Mouse (Mus musculus) CD8-positive naive resting alpha-beta T cell, adult 2 months (primary cell): Measurements from ENCODE around the gene Hsd17b12.

Experiments used
- DNase-seq, 2 experiments: peaks; one replicate each; pipeline ENCODE4 v3.0.0; 2022; ENCODE audit warnings: low read depth in 2 of 2, low spot score in 2 of 2

Gene Hsd17b12

DNA sequence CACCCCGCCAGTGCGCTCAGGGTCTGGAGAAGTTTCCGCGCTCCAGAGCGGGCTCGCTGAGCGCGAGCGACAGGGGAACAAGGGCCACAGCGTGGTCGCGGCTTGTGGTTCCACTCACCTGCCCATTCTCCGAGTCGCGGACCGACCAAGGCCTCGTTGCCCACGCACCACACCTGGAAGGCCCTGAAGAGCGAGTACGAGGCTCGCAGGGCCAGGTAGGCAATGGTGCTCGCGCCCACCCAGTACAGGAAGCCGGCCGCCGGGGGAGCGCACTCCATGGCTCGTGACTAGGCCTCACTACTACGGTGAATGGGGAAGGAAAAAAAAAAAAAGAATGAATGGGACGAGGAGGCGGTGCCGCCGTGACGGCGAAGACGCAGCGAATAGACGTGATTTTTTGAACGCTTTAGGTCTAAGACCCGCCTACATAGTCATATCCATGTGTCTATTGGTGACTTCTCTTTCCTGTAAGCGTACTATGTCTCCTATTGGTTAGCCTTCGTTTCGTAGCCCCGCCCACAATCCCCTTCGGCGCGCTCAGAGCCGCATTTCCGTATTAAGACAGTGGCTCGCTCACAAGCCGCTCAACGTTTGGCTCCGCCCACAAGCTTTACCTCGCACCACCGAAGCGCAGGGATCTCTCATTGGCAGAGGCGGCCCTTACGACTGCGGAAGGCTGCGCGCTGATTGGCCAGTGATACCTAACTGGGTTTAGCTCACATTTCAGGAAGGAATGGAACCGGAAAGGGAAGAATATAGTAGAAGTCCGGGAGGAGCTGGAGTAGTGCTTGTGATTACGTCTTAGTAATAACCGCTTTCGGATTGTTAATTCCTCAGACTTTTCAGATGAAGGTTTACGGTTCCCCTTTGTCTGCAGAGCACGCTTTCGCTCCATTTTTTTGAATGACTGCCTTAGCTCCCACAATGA, at the start of gene Hsd17b12:
Gene Hsd17b12, minus strand, starts transcription at position 373 of the 928 bp plus-strand sequence.
- peak; percentile 96 to 97 for DNase-seq

DNA sequence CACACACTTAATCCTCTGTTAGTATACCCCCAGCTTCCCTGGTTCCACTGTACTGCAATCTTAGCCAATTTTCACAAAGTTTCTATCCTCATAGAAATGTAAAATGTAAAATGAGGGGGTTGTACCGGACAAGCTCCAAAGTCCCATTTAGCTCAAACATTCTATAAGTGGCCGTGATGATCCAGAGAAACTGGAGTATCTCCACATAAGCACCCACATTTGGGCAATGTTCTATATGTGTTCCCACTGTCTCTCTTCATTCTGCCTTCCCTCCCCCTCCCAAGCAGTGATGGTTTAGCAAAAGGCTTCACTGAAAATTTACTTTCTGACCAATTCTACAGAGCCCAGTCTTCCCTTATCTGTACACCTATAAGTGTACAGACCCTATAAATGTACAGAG, 27.1 kb upstream of the Hsd17b12 start:
- DNase-seq, result no peak

DNA sequence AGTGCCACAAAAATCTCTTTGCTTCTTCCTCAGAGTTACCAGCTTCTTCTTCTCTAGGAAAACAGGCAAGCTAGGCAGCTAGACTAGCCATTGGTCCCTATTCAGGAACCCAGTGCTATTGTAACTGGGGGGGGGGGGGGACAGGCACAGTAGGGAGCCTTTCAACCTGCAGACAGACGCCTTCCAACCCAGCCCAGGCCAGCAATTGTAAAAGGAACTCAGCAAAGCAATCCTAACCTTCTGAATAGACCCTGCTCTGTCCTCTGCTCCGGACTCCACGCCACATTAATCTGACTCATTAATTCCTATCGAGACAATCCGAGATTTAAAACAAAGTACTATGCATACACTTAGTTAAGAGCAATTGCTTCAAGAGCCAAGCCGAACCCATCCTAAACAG, 26.4 kb upstream of the Hsd17b12 start:
- no peak for DNase-seq

DNA sequence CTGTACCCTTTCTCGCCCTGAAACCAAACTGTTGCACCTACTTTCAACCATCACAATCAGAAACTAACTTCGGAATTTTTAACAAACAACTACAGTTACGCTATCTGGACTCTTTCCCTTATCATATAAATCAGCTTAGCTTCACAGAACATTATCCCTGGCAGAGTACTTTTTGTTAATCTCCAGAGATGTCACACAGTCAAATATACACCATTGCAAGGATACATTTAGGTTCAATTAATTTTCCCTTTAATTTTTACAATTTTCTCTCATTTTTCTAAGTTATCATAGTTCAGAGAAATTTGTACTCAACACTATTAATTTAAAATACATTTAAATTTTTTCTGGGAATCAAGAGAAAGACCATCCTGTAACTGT, 21.3 kb upstream of the Hsd17b12 start:
- DNase-seq, result no peak

DNA sequence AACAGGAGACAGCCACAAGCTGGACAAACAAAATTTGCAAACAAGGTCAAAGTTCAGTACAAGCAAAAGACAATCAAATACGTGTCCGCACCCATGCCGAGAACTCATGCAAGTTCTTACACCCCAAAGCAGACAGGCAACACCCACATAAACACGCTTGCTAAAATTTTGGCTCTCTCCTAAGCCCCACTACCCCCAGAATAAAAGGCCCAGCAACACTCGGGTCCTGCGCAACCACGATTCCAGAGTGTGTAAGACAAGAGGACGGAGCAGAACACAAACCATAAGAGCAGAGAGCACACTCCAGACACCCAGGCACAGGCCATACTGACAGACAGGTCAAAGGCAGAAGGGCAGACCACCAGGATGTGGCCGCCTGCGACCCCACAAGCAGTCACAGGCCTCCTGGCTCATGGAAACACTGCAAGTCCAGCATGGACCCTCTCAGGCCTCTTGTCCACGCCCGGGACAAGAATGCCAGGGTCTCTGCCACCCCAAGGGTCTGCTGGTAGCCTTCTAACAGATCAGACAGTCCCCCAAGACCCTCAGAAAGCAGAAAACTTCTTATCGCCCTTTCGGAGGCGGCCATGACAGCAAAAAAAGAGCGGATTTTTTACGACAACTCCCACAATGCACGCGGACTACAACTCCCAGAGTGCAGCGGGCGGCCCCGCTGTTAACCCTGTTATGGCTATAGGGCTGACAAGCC, 20.7 kb upstream of the Hsd17b12 start:
- peak; percentile 70 to 85 for DNase-seq

DNA sequence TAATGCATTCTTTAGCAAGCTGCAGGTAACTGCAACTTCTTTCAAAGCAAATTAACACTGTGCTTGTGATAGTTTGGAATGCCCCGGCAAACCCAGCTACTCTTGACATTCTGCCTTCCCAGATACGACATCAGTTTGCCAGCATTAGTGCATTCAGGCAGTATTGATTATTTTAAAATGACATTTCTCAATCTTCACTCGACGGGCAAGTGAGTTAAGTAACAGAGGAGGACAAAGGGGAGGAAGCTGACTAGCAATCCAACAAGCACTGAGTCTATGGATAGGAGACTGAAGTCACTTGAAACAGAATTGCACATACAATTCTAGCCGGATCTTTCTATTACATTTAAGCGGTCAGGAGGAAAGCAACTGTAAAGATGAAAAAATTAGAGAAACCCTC, 19.5 kb upstream of the Hsd17b12 start:
- DNase-seq, result no peak

DNA sequence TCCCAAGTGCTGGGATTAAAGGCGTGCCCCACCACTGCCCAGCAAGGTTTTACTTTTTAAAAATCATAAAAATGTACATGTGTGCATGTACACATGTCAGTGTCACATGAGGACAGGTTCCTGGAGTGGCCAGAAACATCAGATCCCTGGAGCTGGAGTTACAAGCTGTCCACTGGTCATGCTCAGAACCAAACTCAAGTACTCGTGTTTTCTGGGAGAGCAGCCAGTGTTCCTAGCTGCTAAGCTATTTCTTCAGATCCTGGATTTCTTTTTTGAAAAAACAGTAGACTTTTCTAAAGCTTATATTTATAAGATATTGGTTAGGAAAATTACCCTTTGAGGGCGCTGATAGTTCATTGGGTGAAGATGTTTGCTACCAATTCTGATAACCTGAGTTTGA, 18.6 kb upstream of the Hsd17b12 start:
- DNase-seq, result no peak

DNA sequence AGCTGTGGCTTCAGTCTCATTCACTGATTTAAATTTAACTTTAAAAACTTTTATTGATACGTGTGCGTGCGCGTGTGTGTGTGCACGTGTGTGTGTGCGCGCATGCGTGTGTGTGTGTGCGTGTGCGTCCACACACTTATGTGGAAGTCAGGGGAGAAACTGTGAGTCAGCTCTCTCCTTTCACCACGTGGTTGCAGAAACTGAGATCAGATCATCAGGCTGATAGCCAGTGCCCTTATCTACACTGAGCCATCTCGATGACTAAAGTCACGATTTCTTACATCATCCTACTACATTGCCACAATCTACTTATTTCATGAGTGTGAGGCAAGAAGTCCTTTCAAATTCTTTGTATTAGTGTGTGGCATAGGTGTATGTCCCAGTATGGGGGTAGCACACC, 15.8 kb upstream of the Hsd17b12 start:
- no peak for DNase-seq

DNA sequence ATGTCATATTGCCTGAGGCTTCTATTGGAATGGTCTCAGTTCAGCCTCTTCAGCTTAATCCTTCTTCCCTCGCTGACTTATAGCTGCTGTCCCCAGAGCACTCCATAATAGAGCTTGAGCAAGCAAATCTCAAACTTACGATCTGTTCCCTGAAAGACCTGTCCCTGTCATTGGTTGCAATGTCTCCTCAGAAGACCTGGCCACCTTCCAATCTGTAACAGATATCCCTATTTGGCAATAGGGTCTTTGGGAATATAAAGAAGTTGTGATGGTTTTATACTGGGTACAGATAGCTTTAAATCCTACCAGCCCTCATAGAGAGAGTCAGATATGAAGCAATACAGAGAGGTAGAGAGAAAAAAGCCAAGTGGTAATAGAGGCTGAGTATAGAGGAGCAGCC, 5.4 kb upstream of the Hsd17b12 start:
- no peak for DNase-seq

DNA sequence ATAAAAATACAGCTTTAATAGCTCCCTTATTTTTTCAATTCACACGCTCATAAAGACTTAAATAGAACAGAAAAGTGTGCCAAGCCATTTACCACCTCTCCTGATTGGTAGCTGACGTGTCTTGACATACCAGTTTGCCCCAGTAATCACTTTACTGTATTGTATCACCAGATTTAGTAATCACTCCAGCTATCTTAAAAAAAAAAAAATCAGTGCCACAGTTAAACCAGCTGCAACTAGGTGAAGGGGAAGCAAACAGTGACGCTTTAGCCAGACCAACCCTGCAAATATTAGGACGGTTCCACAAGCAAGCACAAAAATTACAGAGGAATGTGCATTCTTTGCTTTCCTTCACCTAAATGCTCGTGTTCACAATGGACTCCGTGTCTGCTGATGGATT, 4.4 kb upstream of the Hsd17b12 start:
- DNase-seq, result no peak

DNA sequence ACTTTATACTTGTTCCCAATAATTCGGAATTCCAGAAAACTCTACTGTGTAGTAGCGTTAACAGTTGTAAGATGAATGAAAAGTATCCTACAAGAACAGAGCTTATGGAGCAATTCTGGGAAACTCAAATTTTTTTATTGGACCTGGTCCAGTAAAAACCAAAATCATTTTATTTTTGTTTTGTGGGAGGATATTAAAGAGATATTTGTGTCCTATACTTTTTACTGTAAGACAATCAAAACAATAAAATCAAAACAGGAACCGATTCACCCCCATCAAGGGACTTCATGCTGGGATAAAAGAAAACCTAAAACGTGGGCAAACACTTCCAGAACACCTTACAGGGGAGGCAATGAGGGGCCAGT, 738 bp upstream of the Hsd17b12 start:
- no peak for DNase-seq

DNA sequence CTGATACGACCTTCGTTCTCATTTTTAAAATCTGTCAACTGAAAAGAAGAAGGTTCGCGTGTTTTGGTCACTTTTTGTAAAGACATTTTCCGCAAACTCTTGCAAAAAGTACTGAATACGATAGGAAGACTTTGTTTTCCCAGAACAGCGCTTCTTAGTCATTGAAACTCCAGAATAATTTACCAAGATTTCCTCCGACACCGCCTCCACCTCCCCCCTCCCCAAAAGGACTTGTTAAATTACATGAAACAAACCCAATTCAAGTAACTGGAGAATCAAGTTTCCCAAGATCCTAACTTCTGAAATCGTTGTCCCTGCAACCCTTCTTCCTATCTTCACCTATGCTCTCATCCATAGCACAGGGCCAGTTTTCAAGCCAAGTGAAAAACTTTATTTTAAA, 713 bp downstream of the Hsd17b12 start:
- DNase-seq, result no peak

DNA sequence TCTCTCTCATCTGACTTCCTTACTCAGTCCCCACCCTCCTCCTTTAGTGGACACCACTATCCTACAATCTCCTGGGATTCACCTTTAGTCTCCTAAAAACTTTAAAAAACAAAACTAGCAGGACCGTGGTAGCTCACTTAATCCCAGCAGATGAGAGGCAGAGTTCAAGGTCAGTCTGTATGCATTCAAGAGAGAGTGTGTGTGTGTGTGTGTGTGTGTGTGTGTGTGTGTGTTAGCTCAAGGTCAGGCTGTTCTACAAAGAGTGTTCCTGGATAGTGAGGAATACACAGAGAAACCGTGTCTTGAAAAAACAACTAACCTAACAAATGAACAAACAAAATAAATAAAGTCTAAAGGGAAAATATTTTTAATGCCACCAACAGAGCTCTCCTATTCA, 12.6 kb downstream of the Hsd17b12 start:
- no peak for DNase-seq

DNA sequence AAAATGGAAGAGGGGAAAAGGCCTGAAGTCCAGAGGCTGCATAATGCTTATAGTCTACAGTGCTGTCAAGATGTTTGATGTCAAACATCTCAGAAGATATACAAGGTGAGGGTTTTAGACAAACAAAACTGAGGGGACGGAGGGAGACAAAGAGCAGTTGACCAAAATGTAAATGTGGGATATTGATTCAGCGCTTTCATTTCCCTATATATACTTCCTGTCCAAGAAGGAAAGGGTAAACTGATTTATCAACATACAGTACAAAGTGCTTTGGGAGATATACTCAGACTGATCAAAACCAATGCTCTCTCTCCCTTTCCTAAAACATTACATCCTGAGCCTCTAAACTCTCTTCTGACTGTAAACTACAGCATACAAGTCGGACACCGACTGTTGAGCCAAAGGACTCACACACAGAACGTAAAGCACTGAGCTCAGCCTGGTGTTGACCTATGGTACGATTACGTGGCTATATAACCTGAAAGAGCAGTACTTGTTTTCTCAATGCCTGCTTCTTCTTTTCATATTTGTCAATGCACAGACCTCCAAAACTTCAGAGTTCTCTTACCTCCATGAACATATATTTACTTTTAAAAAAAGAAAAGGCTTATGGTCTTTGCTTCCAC, 13.1 kb downstream of the Hsd17b12 start:
- DNase-seq, result no peak

DNA sequence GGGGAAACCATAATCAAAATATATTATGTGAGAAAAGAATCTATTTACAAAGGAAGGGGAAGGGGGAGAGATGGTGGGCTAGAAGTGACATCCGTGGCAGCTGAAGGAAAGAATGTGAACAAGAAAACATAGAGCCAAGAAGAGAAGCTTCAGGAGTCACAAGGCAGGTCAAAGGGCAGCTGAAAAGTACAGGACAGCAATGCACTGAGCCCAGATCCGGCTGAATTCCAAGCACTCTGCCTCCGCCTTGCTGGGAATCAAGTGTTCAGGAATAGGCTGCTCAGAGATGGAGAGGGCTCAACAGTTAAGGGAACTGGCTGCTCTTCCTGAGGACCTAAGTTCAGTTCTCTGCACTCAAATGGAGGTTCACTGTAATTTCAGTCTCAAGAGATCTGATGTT, 16.5 kb downstream of the Hsd17b12 start:
- DNase-seq, result no peak

DNA sequence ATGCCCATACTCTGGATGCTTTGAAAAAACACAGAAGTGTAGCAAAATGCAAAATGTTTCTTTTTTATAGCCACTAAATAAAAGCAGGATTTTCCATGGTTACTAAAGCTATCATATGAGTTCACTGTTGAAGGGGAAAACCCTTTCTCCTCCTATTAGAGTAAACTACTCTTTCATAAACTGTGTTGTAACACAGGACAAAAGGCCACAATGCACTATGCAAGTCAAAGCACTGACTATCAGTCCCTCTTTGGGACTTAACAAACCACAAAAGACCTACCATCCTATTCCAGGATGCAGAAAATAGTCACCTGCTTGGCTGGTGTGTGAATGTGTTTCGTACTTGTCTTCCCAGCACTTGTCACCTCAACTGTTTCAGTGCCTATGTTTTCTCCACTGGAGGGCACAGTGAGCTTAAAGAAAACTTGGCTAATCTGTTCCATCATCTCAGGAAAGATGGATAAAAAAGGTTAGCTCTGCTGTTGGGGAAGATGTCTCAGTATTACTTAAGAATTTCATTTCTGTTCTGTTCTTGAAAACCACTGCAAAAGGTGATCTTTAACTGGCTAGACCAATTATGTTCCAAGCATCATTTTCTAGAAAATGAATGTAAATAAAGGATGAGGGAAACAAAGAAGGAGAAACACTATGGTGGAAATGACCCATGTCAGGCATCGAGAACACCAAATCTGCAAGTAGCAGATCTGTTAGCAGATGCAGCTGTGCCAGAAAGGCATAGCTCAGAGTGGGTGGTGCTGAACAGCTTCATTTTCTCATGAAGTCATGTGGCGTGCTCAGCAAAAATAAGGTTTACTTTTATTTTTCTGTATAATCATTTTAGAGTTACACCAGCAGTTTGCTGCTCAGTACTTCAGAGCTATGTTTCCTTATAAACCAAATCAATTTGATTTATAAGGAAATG, 19.0 kb downstream of the Hsd17b12 start:
- DNase-seq, result no peak

DNA sequence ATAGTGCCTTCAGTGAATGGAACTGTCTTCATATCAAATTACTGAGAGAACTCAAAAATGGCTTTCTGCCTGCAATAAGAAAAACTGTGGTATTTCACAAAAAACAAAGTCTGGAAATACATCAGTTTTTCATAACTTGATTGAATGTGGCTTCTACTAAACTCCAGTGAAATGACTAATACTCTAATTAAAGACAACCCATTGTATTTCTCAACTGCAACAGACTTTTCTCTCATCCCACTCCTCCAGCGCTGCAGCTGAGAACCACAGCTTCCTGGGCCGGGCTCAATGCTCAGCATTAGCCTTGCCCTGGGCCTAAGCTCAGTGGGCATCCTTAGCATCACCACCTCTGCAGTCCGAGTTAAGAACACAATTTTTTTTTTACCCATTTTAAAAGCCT, 20.9 kb downstream of the Hsd17b12 start:
- DNase-seq, result no peak

DNA sequence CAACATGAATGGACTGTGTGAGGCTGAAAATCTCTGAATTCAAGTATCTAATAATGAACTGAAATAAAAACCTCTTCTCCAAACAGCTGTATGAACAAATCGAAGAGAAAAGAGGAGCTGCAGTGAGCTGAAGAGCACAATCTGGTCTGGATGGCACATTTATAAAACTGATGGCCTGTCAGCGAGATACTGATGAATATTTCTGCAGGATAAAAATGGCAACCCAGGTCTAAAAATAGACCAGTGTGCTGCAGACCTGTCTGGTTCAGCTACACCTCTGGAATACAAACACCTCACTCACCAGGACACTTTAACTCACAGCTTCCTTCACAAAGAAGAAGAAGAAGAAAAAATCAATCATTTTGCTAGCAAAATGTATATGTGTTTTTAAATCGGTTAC, 29.3 kb downstream of the Hsd17b12 start:
- DNase-seq, result no peak

DNA sequence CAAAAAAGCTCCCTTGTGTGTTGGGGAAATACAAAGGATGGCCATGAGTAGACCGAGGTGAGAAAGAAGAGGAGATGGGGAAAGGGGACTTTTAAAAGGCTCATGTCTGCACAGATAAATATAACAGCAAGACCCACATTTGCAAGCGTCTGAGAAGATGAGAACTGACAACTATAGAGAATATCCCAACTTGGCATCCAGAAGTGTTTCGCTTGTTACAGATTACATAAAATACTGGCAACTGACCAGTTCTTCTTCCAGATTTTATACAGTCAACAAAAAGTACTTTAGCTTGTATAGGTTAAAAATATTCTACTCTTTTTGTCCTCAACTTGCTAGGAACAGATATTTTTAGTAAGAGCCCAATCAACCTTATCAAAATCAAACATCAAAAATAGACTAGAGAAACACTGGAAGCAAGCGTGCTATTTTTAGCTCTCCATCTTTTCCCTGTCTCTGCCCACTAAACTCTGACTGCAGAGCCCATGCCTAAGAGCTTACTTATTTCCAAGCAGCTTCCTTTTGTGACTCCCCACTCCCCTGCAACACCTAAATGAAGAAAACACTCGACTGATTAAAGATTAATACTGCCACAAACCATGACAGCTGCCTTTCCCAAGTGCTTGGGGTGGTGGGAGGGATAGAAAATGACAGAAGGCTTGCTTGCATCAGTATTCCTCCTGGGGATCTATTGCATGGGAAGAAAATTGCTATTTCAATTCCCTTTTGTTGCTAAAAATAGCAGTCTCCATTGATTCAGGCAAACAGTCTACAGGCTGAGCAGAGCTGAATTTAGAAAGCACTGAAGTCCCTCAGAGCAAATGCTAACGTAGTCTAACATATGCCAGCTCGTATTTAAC, 35.4 kb downstream of the Hsd17b12 start:
- no peak for DNase-seq

DNA sequence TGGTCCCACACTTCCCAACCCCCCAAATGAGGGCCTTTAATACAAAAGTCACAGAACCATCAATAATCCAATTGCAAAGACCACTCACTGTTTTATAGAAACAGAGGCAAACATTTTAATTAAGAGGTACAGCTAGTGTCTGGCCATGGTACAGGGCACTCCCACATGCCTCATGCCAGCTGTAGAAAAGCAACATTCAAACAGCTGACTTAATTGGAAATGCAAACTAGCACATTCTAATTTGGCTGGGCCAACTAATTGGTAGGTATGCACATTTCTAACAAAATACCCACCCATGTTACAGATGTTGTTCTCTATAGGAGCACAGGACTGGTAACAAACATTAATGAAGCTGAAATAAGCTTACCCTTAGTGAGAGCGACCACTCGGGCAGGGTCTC, 54.0 kb downstream of the Hsd17b12 start:
- no peak for DNase-seq
